Mouse (Mus musculus) lung, adult 18-20 months (tissue): ENCODE data around the gene Epsti1.
A peak's percentile ranks its signal among the peaks of the same experiment; 100 is the strongest.

Experiments
- DNase-seq, 2 experiments: peaks; one replicate each; pipeline ENCODE4 v3.0.0; 2022; ENCODE audit warnings: mixed read lengths in 2 of 2

Gene Epsti1

DNA sequence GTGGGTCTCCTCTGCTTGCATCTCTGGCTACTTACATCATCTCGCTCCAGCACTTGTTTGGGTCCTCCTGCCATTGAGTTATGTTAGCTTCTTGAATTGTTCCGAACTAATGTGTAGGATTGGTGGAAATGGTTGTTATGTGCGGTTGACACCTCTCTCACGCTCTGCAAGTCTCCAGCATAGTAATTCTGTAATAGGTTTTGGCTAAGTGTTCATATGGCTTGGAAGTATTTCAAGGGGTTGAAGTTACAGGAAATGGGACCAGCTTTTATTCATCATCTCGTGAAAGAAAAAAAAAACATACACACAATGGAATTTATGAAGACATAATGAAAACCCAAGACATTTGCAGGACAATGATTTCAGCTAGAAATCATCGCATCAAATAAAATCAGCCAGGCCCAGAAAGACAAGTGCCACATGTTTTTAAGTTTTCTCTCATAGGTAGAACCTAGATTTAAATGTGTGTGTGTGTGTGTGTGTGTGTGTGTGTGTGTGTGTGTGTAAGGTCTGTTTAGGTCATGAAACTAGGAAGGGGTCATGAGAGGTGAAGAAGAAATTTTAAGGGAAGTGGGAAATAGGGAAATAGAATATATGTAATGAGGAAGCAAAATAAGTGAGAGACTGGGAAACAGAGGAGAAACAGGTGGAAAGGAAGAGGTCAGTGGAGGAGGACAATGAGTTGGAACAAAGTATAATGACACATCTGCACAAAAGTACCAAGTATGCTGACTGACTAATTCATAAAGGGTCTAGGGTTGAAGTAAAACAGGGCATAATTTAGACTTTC lies 19.2 kb downstream of the Epsti1 start:
- no peak for DNase-seq

DNA sequence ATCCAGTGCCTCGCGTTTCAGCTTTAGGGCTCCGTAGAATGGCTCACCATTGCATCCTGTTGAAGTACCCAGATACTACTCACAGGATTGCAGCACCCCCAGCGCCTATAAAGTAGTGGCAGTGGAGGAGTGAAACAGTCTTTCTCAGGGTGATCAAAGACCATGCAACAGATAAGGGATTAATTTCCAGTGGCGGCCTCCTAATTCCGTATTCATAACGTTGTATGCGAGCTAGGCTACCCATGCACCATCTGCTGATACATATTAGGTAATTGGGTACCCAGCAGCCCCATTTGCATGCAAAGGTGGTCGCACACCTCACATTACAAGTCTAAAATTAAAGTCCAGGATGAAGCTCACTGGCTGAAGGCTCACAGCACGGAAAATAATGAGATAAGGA lies 21.4 kb downstream of the Epsti1 start:
- no peak for DNase-seq

DNA sequence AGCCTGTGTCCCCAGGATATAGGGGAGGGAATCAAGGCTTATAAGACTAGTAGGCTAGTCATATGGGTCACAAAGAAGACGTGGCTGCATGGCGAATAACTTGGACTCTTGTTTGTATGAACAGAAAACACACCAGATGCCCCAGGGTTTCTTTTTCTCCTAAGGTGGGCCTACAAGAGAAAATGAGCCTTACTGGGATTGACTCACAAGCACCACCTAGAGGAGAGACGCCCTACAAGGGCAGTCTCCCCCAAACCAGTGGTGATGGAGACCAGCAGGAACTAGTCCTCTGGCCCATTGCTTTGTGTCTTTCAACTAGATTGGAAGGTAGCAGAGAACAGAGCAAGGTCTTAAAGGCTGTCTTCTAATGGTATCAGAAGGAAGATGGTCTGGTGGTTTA lies 22.7 kb downstream of the Epsti1 start:
- DNase-seq, result no peak

DNA sequence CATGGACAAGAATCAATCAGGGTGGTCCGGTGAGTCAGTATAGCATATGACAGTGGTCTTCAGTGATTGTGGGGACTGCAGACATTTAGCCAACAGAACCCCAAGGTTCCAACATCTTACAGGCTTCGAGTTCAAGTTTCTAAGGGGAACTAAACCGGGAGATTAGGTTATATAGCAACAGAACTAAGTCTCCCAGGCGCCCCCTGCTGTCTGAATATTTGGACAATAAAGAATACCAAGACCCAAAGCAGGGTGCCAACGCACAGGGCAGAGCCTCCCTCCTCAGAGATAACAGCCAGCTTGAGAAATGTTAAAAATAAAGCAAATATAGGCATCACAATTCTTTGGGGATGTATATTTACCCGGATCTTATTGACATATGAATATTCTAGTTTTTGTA lies 24.0 kb downstream of the Epsti1 start:
- peak; percentile 34 to 56 for DNase-seq

DNA sequence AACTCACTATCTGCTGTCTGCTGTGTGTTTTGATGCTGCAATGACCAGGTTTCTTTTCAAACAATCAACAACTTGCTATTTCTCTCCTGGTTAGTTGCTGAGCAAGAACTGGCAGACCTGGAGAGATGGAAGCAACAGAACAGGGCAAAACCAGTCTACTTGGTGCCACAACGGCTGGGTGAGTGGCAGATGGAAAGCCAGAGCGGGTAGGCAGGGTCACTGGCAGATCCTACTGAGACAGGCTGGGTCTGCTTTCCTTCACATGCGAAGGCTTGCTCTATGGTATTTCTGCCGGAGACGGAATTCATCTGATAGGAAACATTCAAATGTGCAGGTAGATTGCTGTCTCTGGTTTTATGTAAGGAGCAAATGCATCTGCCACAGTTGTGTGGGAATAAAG lies 24.6 kb downstream of the Epsti1 start:
- DNase-seq, result no peak

DNA sequence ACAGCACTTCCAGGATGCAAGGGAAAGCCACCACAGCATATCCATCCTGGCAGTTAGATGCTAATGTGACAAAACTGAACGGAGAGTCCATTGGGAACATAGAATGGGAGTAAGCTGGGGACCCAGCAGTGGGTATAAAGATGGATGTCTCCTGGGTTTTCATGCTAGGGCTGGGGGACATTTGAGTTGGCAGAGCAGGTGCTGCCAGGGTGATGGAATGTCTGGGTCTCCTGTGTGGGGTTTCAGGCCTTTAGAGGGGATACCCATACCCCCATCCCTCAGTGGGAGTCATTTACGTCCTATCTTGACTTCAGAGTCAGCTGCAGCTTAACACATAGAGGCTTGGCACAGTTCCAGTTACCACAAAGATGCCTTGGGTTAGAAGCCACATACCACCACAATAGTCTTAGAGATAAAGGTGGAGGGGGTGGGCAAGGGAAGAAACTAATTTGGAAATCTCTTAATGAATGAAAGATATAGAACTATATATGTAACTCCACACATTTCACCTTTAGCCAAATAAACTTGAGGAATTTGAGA lies 25.2 kb downstream of the Epsti1 start:
- DNase-seq, result no peak

DNA sequence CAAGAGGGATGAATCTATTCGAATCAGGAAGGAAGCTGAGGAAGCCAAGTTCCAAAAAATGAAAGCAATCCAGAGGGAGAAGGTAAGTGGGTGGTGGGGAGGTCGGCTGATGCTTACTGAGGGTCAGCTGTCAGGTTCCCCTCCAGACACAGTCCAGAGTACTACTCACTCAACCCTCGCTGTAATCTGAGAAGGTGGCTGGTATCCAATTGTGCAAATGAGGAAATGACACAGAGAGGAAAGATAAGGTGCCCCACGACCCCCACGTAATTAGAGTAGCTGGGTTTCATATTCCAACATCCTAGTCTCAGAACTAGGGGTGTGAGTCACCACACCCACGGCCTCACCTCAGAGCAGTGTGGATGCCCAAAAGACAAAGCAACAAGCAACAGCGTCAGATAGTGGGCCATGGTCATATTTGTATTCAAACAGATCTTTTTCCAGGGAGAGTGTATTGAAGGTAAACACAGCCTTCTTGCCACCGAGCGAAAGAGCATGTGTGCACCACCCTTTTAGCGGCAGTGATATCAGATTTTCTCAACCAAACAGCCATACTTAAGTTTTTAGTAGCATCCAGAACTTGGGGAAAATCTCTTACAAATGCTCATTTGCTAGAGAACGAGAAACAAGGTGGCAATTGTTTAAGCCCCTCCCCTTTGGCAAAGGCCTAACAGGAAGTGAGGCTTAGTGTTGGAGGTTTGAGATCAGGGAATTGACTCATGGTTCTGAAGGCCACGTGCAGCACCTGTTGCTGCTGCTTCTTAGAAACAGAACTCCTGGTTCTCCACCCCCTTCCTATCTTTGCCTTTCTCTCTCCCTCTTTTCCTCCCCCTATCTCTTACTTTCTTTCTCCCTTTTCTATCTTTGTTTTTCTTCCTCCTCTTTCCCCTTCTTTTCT lies 28.4 kb downstream of the Epsti1 start:
- peak in 1 of 2 experiments; percentile 8 for DNase-seq

DNA sequence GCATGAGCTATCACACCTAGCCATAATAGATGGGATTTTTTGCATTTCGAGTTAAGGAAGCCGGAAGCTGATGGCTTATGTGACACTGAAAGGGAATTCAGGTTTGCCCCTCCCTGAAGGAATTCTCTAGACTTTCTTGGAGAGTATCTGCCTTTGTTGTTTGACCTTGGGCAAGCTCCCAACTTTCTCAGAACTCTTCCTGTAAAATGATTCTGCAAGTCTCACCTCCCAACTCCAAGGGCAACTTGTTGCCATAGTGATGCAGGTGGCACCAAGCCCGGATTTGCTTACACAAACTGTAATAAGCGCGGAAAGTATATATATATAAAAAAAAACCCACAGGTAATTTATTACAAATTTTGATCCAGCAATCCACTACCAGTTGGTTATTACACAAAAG lies 29.2 kb downstream of the Epsti1 start:
- DNase-seq, result peak; percentile 68 to 78

DNA sequence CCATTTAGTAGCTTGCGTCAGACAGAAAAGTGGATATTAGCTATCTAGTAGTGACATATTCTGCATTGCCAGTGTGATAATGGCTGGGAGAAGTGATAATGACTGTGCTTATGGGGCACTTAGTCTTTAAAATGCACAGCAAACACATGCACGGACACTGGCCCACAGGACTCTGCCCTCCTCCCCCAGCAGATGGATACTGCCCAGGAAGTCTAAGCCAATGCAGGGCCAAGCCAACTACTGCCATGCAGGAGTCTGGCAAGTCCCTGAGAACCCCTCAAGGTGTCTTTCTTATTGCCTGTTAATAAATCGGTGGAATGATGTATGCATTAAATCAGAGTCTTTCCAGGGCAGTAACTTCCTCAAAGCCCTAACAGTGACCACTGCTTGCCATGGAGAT lies 30.4 kb downstream of the Epsti1 start:
- no peak for DNase-seq

DNA sequence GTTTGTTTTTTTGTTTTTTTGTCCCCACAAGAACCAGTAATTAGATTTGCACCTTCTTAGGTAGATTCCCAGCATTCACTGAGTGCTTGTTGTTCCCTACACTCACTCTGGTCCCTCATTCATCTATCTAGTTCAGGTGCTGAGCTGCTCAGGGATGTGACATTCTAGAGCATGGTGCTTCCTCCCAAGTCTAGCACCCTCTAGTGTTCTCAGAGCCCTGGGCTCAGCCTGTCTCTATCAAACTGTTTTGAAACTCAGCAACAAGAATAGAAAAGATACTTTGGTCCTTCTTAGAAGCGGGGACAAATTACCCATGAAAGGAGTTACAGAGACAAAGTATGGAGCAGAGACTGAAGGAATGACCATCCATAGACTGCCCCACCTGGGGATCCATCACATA lies 37.1 kb downstream of the Epsti1 start:
- no peak for DNase-seq

DNA sequence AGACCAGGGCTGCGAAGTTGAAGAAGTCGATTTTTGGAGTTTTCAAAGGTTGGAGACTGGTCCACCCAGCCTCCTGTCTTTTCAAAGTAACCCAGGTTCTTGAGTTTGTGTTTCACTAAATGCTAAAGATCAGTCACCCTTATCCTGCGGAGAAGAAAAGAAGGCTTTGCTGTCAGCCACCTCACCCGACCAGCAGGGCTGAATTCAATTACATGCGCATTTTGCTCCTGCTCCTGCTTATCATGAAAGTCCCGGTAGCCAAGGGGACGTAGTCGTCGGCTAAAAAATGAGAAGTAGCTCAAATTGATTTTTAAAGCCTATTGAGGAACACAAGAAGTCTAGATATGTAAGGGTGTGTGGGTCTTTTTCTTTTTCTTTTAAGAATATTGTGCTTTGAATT lies 38.2 kb downstream of the Epsti1 start:
- no peak for DNase-seq

DNA sequence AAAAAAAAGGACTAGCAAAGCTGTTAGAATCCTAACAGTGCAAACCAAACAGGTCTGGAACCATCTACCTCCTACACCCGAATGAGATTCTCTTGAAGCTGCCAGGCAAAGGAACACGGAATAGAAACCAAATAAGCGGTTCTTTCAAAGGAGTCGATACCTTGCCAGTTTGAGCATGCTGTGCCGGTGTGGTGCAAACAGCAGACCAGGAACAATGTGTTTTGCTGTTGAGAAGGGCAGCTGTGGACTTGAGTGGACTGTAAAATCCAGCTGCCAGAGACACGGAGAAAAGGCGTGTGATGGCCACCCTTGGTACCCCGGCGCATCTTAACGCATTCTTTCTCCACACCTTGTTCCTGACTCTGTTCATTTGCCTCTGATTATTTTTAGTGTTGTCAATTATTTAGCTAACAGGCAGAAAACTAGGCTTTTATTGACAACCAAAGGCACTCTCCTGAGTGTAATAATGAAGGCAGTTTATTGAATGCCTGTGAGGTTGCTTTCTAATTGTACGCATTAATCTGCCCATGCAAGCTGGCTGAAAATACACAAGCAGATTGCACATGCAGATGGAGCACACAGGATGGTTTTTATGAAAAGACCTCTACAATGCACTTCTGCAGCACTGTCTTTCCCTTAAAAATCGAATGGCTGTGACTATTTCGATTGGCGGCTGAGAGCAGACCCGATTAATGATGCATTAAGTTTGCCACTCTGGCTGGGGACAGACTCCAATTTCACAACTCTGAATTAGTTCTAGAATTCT lies 38.9 kb downstream of the Epsti1 start:
- no peak for DNase-seq

DNA sequence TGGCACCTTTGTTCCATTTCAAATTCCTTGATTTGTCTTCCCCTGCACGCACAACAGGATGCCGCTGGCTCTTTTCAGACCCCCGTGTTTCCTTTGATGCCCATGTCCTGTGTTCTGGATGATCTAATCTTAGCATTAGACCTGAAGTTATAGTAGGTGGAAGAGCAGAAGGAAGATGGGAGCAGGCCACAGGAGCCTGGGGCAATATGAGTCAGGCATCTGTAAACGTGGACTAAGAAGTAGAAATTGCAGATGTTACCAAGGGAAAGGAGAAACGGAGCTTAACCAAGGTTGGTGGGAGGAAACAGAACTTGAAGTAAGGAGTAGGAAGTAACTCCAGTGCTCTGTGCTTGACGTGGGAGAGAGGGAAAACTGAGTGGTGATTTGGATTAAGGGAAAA lies 57.7 kb downstream of the Epsti1 start:
- no peak for DNase-seq

DNA sequence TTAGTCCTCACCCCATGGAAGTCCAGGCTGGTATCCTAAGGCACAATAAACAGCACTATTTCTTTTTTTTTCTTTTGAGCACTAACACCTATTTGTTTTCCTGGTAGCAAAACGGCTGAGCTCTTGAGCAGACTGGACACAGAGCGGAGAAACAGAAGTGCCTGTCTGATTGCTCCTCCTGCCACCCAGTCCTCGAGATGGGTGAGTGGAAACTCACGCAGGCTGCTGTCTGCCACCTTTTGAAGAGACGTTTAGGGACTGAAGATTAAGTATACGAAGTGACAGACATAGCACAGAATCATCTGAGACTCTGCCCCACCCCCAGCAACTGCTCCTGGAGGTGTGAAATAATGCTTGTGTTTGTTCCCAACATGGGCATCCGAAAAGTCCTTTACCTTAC lies 59.5 kb downstream of the Epsti1 start:
- no peak for DNase-seq

DNA sequence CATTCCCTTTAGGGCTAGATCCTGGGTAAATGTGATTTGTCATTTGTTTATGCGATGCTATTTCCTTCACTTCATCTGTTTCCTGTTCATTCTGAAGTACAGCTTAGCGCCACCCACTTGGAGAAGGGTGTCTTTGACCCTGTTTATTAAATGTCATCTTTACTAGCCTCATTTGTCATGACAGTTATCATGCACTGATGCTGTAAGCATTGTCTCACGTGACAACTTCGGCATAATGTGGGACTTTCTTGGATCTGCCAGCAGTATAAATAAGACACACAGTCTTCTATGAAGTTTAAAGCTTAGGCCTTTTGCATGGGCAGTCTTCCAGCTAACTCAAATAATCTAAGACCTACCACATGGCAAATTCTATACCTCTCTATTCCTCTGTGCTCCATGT lies 67.3 kb downstream of the Epsti1 start:
- no peak for DNase-seq

DNA sequence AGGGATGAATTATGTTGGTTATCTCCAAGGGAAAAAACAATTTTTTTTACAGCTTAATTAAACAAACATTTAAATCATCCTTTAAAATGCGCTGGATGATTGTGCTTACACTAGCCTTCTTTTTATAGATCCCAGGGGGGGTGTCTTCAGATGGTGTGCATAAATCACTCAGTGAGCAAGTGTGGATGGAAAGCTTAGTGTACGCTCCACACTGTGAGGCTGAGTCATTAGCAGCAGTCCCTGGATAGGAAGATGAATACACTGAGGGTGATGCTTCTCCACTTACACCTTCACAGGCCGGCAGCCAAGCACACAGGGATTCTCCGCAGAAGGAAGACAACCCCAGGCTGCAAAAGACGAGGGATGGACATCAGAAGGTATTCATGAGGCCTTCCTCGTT lies 70.2 kb downstream of the Epsti1 start:
- DNase-seq, result no peak

DNA sequence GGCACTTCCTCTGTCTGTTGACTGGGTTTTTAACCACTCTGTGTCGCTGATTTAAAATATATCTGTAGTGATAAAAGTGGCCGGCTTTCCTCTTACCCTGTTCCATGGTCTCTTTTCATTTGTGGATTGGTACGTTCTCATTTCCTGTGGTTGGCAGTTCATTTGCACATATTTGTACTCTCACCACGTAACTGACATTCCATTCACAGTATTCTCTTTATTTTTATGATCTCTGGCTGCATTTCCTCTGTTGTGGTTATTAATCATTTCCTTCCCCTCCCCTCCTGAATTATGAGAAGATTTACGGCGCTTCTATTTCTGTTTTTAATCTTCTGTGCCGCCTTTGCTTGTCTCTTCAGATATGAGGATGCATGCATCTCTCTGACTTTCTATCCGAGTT lies 71.7 kb downstream of the Epsti1 start:
- DNase-seq, result no peak

DNA sequence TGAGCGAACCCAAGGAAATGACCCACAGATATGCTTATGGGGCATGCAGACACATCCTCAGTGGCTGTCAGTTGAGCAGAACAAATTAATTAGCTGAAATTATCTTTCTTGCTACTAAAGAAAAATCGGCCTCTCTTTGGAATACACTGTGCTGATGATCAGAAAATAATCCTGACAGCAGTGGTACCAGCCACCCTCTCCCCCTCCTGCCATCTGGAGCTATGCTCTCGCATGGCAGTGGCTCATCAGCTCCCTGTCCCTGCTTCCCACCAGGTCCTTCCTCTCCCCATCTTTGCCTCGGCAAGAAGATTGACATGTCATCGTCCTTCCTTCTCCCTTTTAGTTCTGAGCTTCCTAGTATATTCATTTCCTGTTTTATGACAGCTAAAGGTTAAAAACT lies 77.5 kb downstream of the Epsti1 start:
- DNase-seq, result no peak

DNA sequence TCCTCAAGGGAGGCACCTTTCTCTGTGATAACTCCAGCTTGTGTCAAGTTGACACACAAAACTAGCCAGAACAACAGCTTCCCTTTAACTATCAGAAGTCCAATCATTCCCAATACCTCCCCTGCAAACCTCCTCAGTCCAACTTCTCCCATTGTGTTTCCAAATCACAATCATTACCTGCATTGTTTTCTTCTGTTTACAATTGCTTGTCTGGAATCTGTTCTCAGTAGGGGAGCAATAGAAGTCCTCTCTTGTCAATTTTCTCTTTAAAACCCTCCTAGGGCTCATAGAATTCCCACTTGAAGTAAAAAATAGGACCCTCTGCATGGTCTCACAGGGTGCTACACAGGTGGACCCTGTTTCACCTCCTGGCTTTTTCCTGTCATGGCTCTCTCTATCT lies 93.7 kb downstream of the Epsti1 start:
- no peak for DNase-seq

DNA sequence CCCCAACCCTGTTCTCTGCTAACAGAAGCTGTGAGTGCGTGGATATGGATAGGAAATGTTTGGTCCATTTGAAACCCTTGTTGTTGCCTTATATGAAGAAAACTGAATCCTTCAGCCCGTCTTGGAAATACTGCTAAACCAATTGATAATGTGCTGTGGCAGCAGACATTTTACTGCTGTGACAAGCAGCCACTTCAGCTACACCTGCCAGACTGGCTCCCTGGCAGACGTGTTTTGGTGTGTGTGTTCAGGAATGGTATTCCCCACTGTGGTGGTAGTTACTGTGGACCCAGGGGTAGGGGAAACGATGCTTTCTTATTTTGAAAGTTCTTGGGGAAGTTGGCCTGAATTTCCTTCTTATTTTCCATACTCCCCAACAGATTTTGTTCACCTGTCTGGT lies 100.4 kb downstream of the Epsti1 start:
- no peak for DNase-seq

DNA sequence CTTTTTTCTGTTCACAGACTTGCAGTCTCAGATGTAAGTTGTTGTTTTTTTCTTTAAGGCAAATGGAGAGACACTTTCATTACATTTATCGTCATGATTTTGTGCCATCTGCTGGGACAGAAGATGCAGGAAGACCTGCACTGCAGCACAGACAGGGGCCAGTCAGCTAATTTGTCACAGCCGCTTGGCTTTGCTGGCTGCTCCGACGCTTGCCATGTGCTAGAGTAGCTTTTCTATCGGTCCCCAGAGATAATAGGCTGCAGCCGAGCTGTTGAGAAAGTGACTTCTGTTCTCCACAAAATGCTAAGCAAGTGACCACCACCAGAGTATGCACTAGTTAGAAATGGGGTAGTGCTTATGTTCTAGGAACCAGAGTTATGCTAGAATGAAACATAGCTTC lies 104.0 kb downstream of the Epsti1 start:
- DNase-seq, result no peak

DNA sequence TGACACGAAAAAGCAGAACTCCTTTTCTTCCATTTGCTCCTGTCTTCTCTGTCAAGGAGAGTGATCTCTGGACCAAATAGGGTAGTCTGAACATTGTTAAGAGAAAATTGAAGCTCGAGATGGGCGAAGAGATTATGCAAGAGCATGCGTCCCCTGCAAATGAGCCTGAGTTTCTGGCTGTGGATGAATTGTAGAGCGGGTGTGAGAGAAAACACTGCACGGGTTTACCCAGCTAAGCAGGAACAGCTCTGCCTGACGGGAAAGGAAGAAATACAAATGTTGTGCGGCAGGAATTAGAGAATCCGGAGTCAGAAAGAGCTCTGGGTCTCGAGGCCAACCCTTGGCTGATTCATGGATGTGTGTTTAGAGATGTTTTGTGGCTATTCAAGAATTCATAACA lies 107.8 kb downstream of the Epsti1 start:
- DNase-seq, result no peak
